Mouse (Mus musculus) thymus, postnatal 0 days (tissue): Measurements from ENCODE around the gene Ddx41. TPM values are rescaled to one million over a fixed set of nuclear protein-coding genes. Genes with fewer than 3 reads are reported as not detected.

ENCODE experiments used
- DNase-seq: peaks from one replicate; pipeline ENCODE4 v3.0.0-alpha.2; 2015; ENCODE audit warnings: low spot score
- polyA plus RNA-seq: library from polyadenylated mRNA; unstranded; fragments of >200 nt; fragmentation: Nextera tagmentation; extraction: Ambion mirVana; gene quantifications from 2 replicates; pipeline ENCODE4 v1.2.1, GENCODE M21; 2015

Ddx41 gene
- polyA plus RNA-seq, 1 experiment from 2014 or later: 51.6 TPM

- DNase-seq: no peak
Measured at GRCm38 (mm10) chr13:55542891-55543290, 6.4 kb upstream of the Ddx41 start.

DNA sequence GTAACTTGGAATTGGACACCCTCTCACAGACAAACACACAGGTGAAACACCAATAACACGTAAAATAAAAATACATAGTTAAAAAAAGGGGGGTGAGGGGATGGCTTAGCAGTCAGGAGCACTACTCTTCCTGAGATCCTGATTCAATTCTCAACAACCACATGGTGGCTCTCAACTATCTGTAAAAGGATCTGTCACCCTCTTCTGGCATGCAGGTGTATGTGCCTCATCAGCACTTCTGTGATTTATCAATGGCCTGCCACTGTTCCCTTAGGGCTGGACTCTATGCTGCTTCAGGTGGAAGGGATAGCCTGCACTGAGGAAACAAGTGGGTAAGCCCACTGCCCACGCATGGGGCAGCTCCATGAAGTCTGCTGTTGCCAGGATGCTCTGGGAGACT is 4.5 kb upstream of the Ddx41 start:
- no peak for DNase-seq

DNA sequence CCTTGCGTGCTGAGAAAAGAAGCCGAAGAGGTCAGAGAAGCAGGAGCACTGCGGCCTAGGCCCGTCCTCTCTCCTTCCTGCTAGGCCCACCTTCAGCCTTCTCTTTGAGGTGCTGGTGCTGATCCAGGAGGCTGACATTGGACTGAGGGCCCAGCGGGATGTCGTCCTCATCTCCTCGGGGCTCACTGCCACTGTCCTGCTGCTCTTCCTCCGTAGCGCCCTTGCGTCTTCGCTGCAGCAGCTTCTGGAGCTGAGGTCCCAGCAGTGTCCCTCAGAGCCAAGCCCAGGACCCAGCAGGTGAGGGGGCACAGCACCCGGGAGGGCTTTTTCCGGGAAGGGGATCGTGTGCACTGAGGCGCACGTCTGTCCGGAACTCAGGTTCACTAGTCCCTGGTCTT is 663 bp downstream of the Ddx41 start:
- DNase-seq: no peak

- DNase-seq: no peak
Measured at GRCm38 (mm10) chr13:55535191-55535590, 1.3 kb downstream of the Ddx41 start.

DNA sequence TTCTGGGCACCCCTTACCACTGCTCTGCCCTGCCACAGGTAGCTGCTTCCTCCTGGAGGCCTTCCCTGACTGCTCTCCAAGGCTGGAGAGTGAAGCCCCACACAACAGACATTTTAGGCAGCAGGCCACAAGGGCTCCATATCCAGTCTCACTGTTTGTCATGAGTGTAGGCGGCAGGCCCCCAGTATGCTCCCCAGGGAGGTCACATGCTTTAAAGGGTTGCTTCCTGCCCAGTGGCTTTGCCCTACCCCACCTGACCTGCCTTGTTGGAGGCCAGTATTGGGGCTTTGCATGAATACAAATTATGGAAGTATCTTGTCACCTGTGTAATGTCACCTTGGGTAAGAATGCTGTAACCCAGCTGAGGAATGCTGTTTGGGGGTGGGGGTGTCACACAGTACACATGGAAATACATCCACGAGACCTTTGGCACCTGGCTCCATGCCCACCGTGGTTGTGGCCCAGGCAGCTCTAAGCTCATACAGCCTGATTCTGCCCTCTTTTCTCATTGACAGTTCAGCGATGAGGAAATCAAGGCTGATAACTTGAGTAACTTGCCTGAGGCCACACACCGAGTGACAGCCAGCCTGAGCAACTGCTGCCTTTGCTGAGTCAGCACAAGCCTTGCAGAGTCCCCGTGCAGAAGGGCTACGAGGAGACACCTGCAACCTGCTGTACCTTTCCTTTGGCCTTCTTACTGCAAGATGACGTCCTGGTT is 7.1 kb downstream of the Ddx41 start, which contains the start of gene Dok3:
Gene Dok3 (minus strand): TSS at position 99 of the 718 bp plus-strand sequence.
- no peak for DNase-seq

- DNase-seq: no peak
Measured at GRCm38 (mm10) chr13:55527834-55528772, 8.4 kb downstream of the Ddx41 start.

DNA sequence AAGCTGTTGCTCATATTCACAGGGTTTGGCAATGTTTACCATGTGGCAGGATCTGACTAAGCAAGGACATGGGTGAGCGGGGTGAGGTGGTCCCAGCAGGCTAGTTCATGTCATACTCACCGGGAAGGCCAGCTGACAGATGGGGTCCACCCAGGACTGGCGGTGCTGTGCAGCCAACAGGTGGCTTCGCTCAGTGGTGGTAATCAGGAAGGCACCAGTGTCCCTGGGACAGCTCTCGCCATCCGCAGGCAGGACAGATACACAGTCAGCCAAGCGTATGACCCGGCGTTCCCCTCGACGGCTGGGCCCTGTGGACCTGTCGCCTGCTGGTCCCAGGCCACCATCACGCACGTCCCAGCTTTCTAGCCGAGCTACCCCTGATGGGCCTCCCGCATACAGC is 9.2 kb downstream of the Ddx41 start:
- no peak for DNase-seq

- DNase-seq: no peak
Measured at GRCm38 (mm10) chr13:55525733-55526553, 10.5 kb downstream of the Ddx41 start.

DNA sequence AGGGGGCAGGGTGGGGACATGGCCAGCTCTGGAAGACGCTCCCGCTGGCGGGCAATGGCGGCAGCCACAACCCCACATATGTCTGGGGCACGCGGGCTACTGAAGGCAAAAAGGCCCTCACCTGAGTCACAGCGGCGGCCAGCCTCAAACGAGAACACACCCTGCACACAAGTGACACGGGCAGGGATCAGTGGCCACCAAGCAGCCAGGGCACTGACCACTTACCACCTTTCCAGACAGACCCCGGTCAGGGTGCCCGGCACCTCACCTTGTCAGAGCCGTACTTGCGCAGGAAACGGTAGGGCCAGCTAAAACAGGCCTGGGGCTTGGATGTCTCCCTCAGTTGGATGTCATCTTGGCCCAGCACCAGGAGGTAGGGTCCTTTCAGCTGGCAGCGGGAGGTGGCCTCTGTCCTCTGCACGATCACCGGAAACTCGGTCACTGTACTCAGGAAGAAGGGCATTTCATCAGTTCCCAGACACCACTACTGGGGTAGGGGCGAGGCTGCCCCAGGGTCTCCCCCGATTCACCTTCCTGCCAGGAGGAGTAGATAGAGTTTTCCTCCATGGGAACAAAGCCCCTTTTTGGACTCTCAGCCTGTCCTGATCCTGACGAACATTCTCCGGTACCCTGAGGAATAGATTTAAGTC is 12.4 kb downstream of the Ddx41 start:
- no peak for DNase-seq

- no peak for DNase-seq
Measured at GRCm38 (mm10) chr13:55523278-55523677, 13.2 kb downstream of the Ddx41 start.

- DNase-seq: no peak
Measured at GRCm38 (mm10) chr13:55522730-55523129, 13.7 kb downstream of the Ddx41 start.

DNA sequence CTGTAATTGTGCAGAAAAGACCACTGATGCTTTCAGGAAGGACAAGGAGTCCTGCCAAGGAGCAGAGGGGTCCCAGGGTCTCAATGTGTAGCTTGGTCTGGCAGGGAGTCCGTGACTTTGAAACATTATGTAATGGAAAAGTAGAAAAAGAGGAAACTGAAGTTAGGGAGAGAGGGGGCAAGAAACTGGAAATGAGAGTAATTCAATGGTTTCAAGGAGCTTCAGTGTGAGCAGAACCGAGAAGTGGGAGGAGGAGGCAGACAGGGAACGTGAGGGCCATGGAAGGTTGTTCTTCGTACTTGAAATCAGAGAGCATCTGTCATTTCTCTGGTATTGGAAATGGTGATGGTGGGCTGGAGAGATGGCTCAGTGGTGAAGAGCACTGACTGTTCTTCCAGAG is 16.9 kb downstream of the Ddx41 start:
- no peak for DNase-seq

GRCm38 (mm10) chr13:55516955-55517354 is 19.5 kb downstream of the Ddx41 start:
- peak; percentile 82 for DNase-seq

GRCm38 (mm10) chr13:55513828-55514227 is 22.6 kb downstream of the Ddx41 start:
- DNase-seq: no peak

DNA sequence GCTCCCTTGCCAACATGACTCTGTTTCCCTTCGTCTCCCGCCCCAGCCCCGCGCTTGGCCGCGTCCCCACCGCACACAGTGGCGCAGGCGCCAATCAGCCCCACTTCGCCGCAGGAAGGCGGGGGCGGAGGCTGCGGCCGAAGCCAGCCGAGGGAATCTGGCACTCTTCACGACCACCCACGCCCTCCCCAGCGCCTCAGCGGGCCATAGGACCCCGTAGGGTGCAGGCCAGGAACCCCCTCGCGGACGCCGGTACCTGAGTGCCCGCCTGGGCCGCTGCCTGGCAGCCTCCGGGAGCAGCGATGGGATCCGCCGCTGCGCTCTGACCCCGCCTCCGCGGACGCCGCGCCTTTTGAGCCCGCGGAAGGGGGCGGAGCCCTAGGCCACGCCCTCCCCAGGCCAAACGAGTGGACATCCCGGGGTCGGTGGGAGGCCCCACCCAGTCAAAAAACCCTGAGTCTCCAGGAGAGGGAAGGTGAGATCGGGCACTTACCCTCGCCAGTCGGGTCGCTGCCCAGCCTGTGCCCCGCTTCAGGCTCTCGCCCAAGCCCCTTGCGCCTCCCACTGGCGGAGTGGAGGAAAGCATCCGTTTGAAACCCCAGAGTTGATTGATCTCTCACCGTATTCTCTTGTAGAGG is 23.2 kb downstream of the Ddx41 start, which contains the start of gene Pdlim7:
Gene Pdlim7 (minus strand): TSS at position 566 of the 638 bp plus-strand sequence.
- peak; percentile 85 for DNase-seq

- DNase-seq: peak; percentile 26
Measured at GRCm38 (mm10) chr13:55512379-55513031, 24.0 kb downstream of the Ddx41 start.

- no peak for DNase-seq
Measured at GRCm38 (mm10) chr13:55511492-55511861, 25.0 kb downstream of the Ddx41 start.

DNA sequence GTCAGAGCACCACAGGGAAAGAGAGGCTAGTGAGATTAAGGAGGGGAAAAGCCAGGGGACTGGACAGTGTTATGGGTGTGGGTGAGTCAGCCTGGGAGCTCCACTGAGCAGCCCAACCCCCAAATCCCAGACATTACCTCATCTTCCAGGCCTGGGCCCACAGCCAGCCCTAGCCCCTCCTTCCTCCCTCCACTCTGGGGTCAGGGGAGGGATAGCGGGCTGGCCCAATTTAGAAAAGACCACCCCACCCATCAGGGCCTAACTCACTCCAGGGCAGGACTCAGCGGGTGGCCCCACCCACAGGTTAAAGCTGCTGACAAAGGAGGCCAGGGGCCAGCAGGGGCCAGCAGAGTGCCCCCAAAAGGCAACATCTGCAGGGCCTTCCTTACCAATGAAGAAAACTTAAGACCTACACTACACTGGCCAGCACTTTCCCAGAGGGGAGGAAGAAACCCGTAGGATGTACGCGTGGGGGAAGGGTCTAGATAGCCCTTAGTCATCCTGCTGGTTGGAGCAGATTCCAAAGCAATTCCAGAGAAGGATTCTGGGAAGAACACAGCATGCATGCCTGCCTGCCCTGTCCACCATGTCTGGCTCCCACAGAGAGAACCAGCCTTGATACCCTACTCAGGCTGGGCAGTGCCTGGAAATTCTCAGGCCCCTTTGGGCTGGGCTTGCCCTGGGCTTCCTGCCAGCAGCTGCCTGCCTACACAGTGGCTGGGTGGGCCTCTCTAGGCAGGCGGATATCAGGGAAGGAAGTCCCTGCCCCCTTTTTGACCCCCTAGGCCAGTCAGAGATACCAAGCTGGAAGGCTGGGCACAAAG is 25.6 kb downstream of the Ddx41 start:
- no peak for DNase-seq

DNA sequence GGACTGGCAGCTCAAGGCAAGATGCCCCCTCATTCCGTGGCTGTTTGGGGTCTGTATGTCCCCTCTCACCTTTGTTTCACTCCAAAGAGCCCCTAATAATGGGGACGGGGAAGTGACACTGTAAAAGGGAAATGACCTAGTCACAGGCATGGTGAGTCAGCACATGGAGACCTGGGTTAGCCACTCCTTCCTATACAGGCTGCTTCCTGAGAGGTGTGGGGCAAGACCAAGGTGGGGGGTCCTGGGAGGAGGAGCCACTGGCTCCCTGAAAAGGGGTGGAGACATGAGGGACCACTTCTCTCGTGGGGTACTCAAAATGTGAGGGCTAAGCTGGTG is 26.2 kb downstream of the Ddx41 start:
- DNase-seq: no peak
